ENCODE assay signal across 8 mouse cellular contexts in genomic region chr1:163994173-163994720, GRCm38 (mm10). TPM values are rescaled to one million over a fixed set of nuclear protein-coding genes. Genes with fewer than 3 reads are reported as not detected.
DNase-seq lines count a peak whose midpoint lies in the region; ATAC-seq and TF ChIP-seq lines count a peak whose summit lies in the region.

No protein-coding gene starts in this region.

- H3K4me2 ChIP-seq in embryonic facial prominence, embryonic 13.5 days = peak overlapping the region; percentile 78
- peak overlapping the region; percentile 86 for H3K4me2 ChIP-seq in intestine, postnatal 0 days (replicated peaks; ENCODE audit: low read depth)
- peak overlapping the region; percentile 65 for H3K4me2 ChIP-seq in neural tube, embryonic 13.5 days

- ATAC-seq in embryonic facial prominence, embryonic 13.5 days (ENCODE audit: insufficient number of reproducible peaks, insufficient read depth, low FRiP score, low TSS enrichment, low read depth) = peak; percentile 48; the same call in 1 of the 2 replicates
- peak; percentile 61 for ATAC-seq in intestine, postnatal 0 days
- peak; percentile 20 for ATAC-seq in neural tube, embryonic 13.5 days (ENCODE audit: low read depth)

- H3K9me3 ChIP-seq in embryonic facial prominence, embryonic 13.5 days = no peaks in the 10 kb centered on the region
- H3K9me3 ChIP-seq in intestine, postnatal 0 days (ENCODE audit: control insufficient read depth) = no peaks in the 10 kb centered on the region
- no peaks in the 10 kb centered on the region for H3K9me3 ChIP-seq in neural tube, embryonic 13.5 days

- H3K9ac ChIP-seq in embryonic facial prominence, embryonic 13.5 days = peak overlapping the region; percentile 84
- H3K9ac ChIP-seq in intestine, postnatal 0 days (ENCODE audit: low read depth, low read length) = peak overlapping the region; percentile 59
- peak overlapping the region; percentile 79 for H3K9ac ChIP-seq in neural tube, embryonic 13.5 days

- intact Hi-C loops in left cerebral cortex, adult 2 months (cut with DNase I) = loop anchor here (2.0 kb wide), 1 partner anchor 65 kb away; the partner anchor contains the start of gene Scyl3
- intact Hi-C loops in left cerebral cortex, postnatal 14 days (cut with DNase I) = no loop called here
- intact Hi-C loops in left cerebral cortex, postnatal 4 days (cut with DNase I) = no loop called here

- no peak for DNase-seq in left cerebral cortex, adult 2 months (ENCODE audit: extremely low spot score in 1 of 2, low spot score in 2 of 2)
- no peak for DNase-seq in left cerebral cortex, postnatal 14 days (ENCODE audit: low spot score in 2 of 2)
- no peak for DNase-seq in left cerebral cortex, postnatal 4 days
- DNase-seq in adrenal gland, adult 18-20 months (ENCODE audit: low spot score in 2 of 2) = no peak
- no peak for DNase-seq in right cerebral cortex, postnatal 14 days

- peak overlapping the region; percentile 70 for H3K4me3 ChIP-seq in left cerebral cortex, adult 2 months
- peak overlapping the region; percentile 79 for H3K4me3 ChIP-seq in embryonic facial prominence, embryonic 13.5 days
- H3K4me3 ChIP-seq in intestine, postnatal 0 days (ENCODE audit: low read depth, low read length) = peak overlapping the region; percentile 72
- H3K4me3 ChIP-seq in neural tube, embryonic 13.5 days = peak overlapping the region; percentile 75

- no peaks in the 10 kb centered on the region for H3K36me3 ChIP-seq in embryonic facial prominence, embryonic 13.5 days
- H3K36me3 ChIP-seq in intestine, postnatal 0 days (ENCODE audit: control insufficient read depth, insufficient read depth) = no peaks in the 10 kb centered on the region
- H3K36me3 ChIP-seq in neural tube, embryonic 13.5 days = no peaks in the 10 kb centered on the region

- no peak overlapping the region for H3K27ac ChIP-seq in left cerebral cortex, adult 2 months
- H3K27ac ChIP-seq in embryonic facial prominence, embryonic 13.5 days = peak overlapping the region; percentile 86
- no peak overlapping the region for H3K27ac ChIP-seq in intestine, postnatal 0 days (ENCODE audit: low read depth, low read length)
- no peak overlapping the region for H3K27ac ChIP-seq in neural tube, embryonic 13.5 days (replicated peaks)

- WGBS in embryonic facial prominence, embryonic 13.5 days = 1% methylated on average over 38 of the region's 38 CpGs
- WGBS in intestine, postnatal 0 days = 2% methylated on average over 38 of the region's 38 CpGs
- WGBS in neural tube, embryonic 13.5 days = under 1% methylated on average over 38 of the region's 38 CpGs

- peaks cover 5% of the 10 kb centered on the region; the same call in 1 of the 2 replicates for H3K4me1 ChIP-seq in embryonic facial prominence, embryonic 13.5 days
- H3K4me1 ChIP-seq in intestine, postnatal 0 days (replicated peaks; ENCODE audit: control insufficient read depth, insufficient read depth, low read length) = no peaks in the 10 kb centered on the region
- peaks cover 19% of the 10 kb centered on the region for H3K4me1 ChIP-seq in neural tube, embryonic 13.5 days (replicated peaks)

- H3K27me3 ChIP-seq in embryonic facial prominence, embryonic 13.5 days = no peaks in the 10 kb centered on the region
- H3K27me3 ChIP-seq in intestine, postnatal 0 days (replicated peaks; ENCODE audit: control insufficient read depth, insufficient read depth, low read length) = no peaks in the 10 kb centered on the region
- no peaks in the 10 kb centered on the region for H3K27me3 ChIP-seq in neural tube, embryonic 13.5 days

- no peak for TF ChIP-seq CTCF in left cerebral cortex, adult 2 months (IDR thresholded peaks at IDR 0.05)
- no peak for TF ChIP-seq CTCF in intestine, postnatal 0 days (IDR thresholded peaks at IDR 0.05; ENCODE audit: low read depth)

RNA-seq across cellular contexts. Expression of gene BC055324, which starts 0.3 kb away (rescaled TPM):
- total RNA-seq in left cerebral cortex, adult 2 months (2021) = 1 to 10 TPM in 1 of 2 experiments, under 1 TPM in 1; 0.72 to 2.3 TPM
- 1 to 10 TPM; 1.2 to 1.4 TPM for total RNA-seq in left cerebral cortex, postnatal 14 days (2021)
- polyA plus RNA-seq in embryonic facial prominence, embryonic 13.5 days (2015; fragmentation: Nextera tagmentation; extraction: Ambion mirVana) = 20.5 and 20.9 TPM in 2 replicates
- 3.2 and 3.9 TPM in 2 replicates for polyA plus RNA-seq in intestine, postnatal 0 days (2015; fragmentation: Nextera tagmentation; extraction: Ambion mirVana)
- polyA plus RNA-seq in neural tube, embryonic 13.5 days (2015; fragmentation: Nextera tagmentation; extraction: Ambion mirVana) = 5.7 and 8.0 TPM in 2 replicates
- total RNA-seq in left cerebral cortex, postnatal 4 days (2021) = 1 to 10 TPM; 2.8 to 3.1 TPM
- 1 to 10 TPM in 1 of 2 experiments, under 1 TPM in 1; 0.93 to 1.8 TPM for total RNA-seq in adrenal gland, adult 18-20 months (2021)

RNA-seq across cellular contexts. Expression of gene Mettl18, which starts 0.4 kb away (rescaled TPM):
- total RNA-seq in left cerebral cortex, adult 2 months (2021) = 1 to 10 TPM; 4.4 to 5.5 TPM
- total RNA-seq in left cerebral cortex, postnatal 14 days (2021) = 1 to 10 TPM; 4.5 to 4.9 TPM
- 10.5 and 10.6 TPM in 2 replicates for polyA plus RNA-seq in embryonic facial prominence, embryonic 13.5 days (2015; fragmentation: Nextera tagmentation; extraction: Ambion mirVana)
- 5.9 and 6.5 TPM in 2 replicates for polyA plus RNA-seq in intestine, postnatal 0 days (2015; fragmentation: Nextera tagmentation; extraction: Ambion mirVana)
- polyA plus RNA-seq in neural tube, embryonic 13.5 days (2015; fragmentation: Nextera tagmentation; extraction: Ambion mirVana) = 8.3 and 9.8 TPM in 2 replicates
- 1 to 10 TPM; 5.1 to 5.2 TPM for total RNA-seq in left cerebral cortex, postnatal 4 days (2021)
- 1 to 10 TPM; 4.2 to 4.4 TPM for total RNA-seq in adrenal gland, adult 18-20 months (2021)

RNA-seq across cellular contexts. Expression of gene Sele, which starts 53.8 kb away (rescaled TPM):
- total RNA-seq in left cerebral cortex, adult 2 months (2021) = under 1 TPM; 0.11 to 0.12 TPM
- total RNA-seq in left cerebral cortex, postnatal 14 days (2021) = under 1 TPM; 0.15 TPM
- not detected in 2 replicates for polyA plus RNA-seq in embryonic facial prominence, embryonic 13.5 days (2015; fragmentation: Nextera tagmentation; extraction: Ambion mirVana)
- 0.04 and 0.07 TPM in 2 replicates for polyA plus RNA-seq in intestine, postnatal 0 days (2015; fragmentation: Nextera tagmentation; extraction: Ambion mirVana)
- not detected in 2 replicates for polyA plus RNA-seq in neural tube, embryonic 13.5 days (2015; fragmentation: Nextera tagmentation; extraction: Ambion mirVana)
- not detected for total RNA-seq in left cerebral cortex, postnatal 4 days (2021)
- total RNA-seq in adrenal gland, adult 18-20 months (2021) = 1 to 10 TPM; 5.6 to 8.0 TPM

Comparison
In these comparisons a context has a peak if more than half of its experiments do, and no peak if none do; other contexts are left out.
1. RNA of gene Sele, which starts 53.8 kb away (total RNA-seq): 5.6 to 8.0 TPM in adrenal gland, adult 18-20 months; 0.15 TPM in left cerebral cortex, postnatal 14 days, 0.11 to 0.12 TPM in left cerebral cortex, adult 2 months and not detected in left cerebral cortex, postnatal 4 days; every median in the first group is over 4 times any median in the second.
2. Peak in every context shown above with its lines, with median percentiles within 50 percentile points of each other: H3K4me3 ChIP-seq, ATAC-seq, H3K4me2 ChIP-seq and H3K9ac ChIP-seq.